12 mouse cellular contexts compared by ENCODE assay signal in the genomic region with DNA sequence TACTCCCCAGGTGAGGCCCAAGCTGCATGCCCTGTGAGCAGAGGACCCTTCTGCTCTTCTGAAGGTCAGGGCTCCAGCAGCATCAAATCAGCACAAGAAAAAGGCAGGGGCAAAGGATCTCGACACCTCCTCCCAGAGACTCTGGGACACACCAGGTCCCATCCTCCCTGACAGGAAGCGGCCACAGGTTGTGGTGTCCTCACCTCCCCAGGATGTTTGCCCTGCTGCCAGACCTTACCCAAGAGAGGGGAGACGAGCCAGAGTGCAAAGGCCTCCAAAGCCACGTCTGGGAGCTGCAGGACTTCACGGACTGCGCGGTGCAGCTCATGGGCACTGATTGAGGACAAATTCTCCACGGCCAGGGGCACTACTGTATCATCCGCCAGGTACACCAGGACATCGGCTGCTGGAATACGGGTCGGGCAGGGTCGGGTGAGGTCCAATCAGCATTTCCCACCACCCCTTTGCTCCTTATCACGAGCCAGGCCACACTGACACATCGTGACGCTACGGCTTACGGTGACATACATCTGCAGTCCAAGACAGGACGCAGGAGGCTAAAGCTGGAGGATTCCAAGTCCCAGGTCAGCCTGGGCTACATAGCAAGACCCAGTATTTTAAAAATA. TPM values are rescaled to one million over a fixed set of nuclear protein-coding genes. Genes with fewer than 3 reads are reported as not detected.
A peak's percentile ranks its signal among the peaks of the same experiment; 100 is the strongest.
DNase-seq lines count a peak whose midpoint lies in the region; ATAC-seq and TF ChIP-seq lines count a peak whose summit lies in the region.
"Had no signal": no experiment of that assay in that cellular context is flagged by ENCODE, and none has a peak within 500 bp of the region (broad histone marks: within the 10 kb centered on the region; RNA-seq: fewer than 3 reads in every experiment).

No protein-coding gene starts in this region.

- no peak for ATAC-seq in hindbrain, embryonic 12.5 days (ENCODE audit: low FRiP score)
- no peak for ATAC-seq in hindbrain, embryonic 16.5 days
- ATAC-seq in midbrain, embryonic 16.5 days, result no peak
- no peak for ATAC-seq in midbrain, embryonic 11.5 days (ENCODE audit: low FRiP score)
- ATAC-seq in limb, embryonic 12.5 days (ENCODE audit: insufficient number of reproducible peaks, insufficient read depth, low FRiP score, low TSS enrichment, low read depth), result no peak

- no peaks in the 10 kb centered on the region for H3K9me3 ChIP-seq in hindbrain, embryonic 12.5 days (replicated peaks)
- no peaks in the 10 kb centered on the region for H3K9me3 ChIP-seq in hindbrain, embryonic 16.5 days (ENCODE audit: control insufficient read depth, low read length)
- no peaks in the 10 kb centered on the region for H3K9me3 ChIP-seq in midbrain, embryonic 16.5 days (replicated peaks; ENCODE audit: control insufficient read depth, low read length, poor library complexity, severe bottlenecking)
- no peaks in the 10 kb centered on the region for H3K9me3 ChIP-seq in midbrain, embryonic 11.5 days (ENCODE audit: control insufficient read depth, low read length)
- no peaks in the 10 kb centered on the region for H3K9me3 ChIP-seq in limb, embryonic 12.5 days

- DNase-seq in midbrain, embryonic 11.5 days (ENCODE audit: low spot score, missing footprints), result no peak
- peak; percentile 39 for DNase-seq in thymus, postnatal 0 days (ENCODE audit: low spot score)
- no peak for DNase-seq in left cerebral cortex, postnatal 36 days (ENCODE audit: low spot score in 2 of 2)
- DNase-seq in cerebellum, adult 2 months, result no peak
- DNase-seq: adrenal gland, adult 8-10 months; cerebellum, adult 9-11 months; gastrocnemius, adult 2 months; right cerebral cortex, postnatal 25 days had no signal

- H3K27me3 ChIP-seq in hindbrain, embryonic 12.5 days, result no peaks in the 10 kb centered on the region
- H3K27me3 ChIP-seq in hindbrain, embryonic 16.5 days (replicated peaks; ENCODE audit: control insufficient read depth, insufficient read depth, low read length), result no peaks in the 10 kb centered on the region
- no peaks in the 10 kb centered on the region for H3K27me3 ChIP-seq in midbrain, embryonic 16.5 days (ENCODE audit: control insufficient read depth, insufficient read depth, low read depth, low read length)
- no peaks in the 10 kb centered on the region for H3K27me3 ChIP-seq in midbrain, embryonic 11.5 days (ENCODE audit: control insufficient read depth, insufficient read depth, low read length)
- no peaks in the 10 kb centered on the region for H3K27me3 ChIP-seq in limb, embryonic 12.5 days
- H3K27me3 ChIP-seq in cerebellum, adult 2 months (ENCODE audit: control insufficient read depth, insufficient read depth, low read length), result no peaks in the 10 kb centered on the region

- WGBS in hindbrain, embryonic 12.5 days, result 90% methylated on average over 19 of the region's 19 CpGs
- WGBS in hindbrain, embryonic 16.5 days, result 89% methylated on average over 19 of the region's 19 CpGs
- WGBS in midbrain, embryonic 16.5 days, result 93% methylated on average over 19 of the region's 19 CpGs
- WGBS in midbrain, embryonic 11.5 days, result 90% methylated on average over 19 of the region's 19 CpGs
- WGBS in limb, embryonic 12.5 days, result 85% methylated on average over 19 of the region's 19 CpGs
- WGBS in cerebellum, adult 2 months, result 85% methylated on average over 19 of the region's 19 CpGs

- no peak overlapping the region for H3K27ac ChIP-seq in hindbrain, embryonic 12.5 days
- H3K27ac ChIP-seq in hindbrain, embryonic 16.5 days (ENCODE audit: low read depth, low read length), result no peak overlapping the region
- no peak overlapping the region for H3K27ac ChIP-seq in midbrain, embryonic 16.5 days (ENCODE audit: low read length)
- H3K27ac ChIP-seq in midbrain, embryonic 11.5 days (ENCODE audit: low read depth, low read length), result no peak overlapping the region
- H3K27ac ChIP-seq in limb, embryonic 12.5 days, result no peak overlapping the region
- H3K27ac ChIP-seq in cerebellum, adult 2 months (ENCODE audit: insufficient read depth, low read length), result no peak overlapping the region

- TF ChIP-seq CTCF in cerebellum, adult 2 months (IDR thresholded peaks at IDR 0.05; ENCODE audit: borderline replicate concordance, insufficient read depth, low read depth, low read length), result no peak

- peaks cover 35% of the 10 kb centered on the region for H3K4me1 ChIP-seq in hindbrain, embryonic 12.5 days
- peaks cover 17% of the 10 kb centered on the region for H3K4me1 ChIP-seq in hindbrain, embryonic 16.5 days (ENCODE audit: control insufficient read depth, insufficient read depth, low read depth, low read length)
- peaks cover 14% of the 10 kb centered on the region for H3K4me1 ChIP-seq in midbrain, embryonic 16.5 days (ENCODE audit: control insufficient read depth, insufficient read depth, low read length)
- H3K4me1 ChIP-seq in midbrain, embryonic 11.5 days (ENCODE audit: control insufficient read depth, insufficient read depth, low read length), result peaks cover 19% of the 10 kb centered on the region
- H3K4me1 ChIP-seq in limb, embryonic 12.5 days (replicated peaks), result peaks cover 50% of the 10 kb centered on the region
- H3K4me1 ChIP-seq in cerebellum, adult 2 months (ENCODE audit: control insufficient read depth, insufficient read depth, low read length), result peaks cover 12% of the 10 kb centered on the region

- TF ChIP-seq POLR2A in cerebellum, adult 2 months (IDR thresholded peaks at IDR 0.05; ENCODE audit: borderline replicate concordance, insufficient read depth, low read length), result no peak

- peak overlapping the region; percentile 15; the same call in 1 of the 2 replicates for H3K9ac ChIP-seq in hindbrain, embryonic 12.5 days
- no peak overlapping the region for H3K9ac ChIP-seq in hindbrain, embryonic 16.5 days (ENCODE audit: low read depth, low read length)
- H3K9ac ChIP-seq in midbrain, embryonic 16.5 days (ENCODE audit: low read depth, low read length), result 0 out of 2 replicates have a peak overlapping the region, but pooled peaks have one; percentile 4
- no peak overlapping the region; the same call in 1 of the 2 replicates for H3K9ac ChIP-seq in midbrain, embryonic 11.5 days (ENCODE audit: low read length)
- 0 out of 2 replicates have a peak overlapping the region, but pooled peaks have one; percentile 23 for H3K9ac ChIP-seq in limb, embryonic 12.5 days (replicated peaks)

- H3K36me3 ChIP-seq in hindbrain, embryonic 12.5 days, result peaks cover 19% of the 10 kb centered on the region
- no peaks in the 10 kb centered on the region; the same call in 1 of the 2 replicates for H3K36me3 ChIP-seq in hindbrain, embryonic 16.5 days (ENCODE audit: control insufficient read depth, insufficient read depth, low read length)
- 0 out of 2 replicates have a peak, but pooled peaks cover 2% of the 10 kb centered on the region for H3K36me3 ChIP-seq in midbrain, embryonic 16.5 days (ENCODE audit: control insufficient read depth, insufficient read depth, low read length)
- peaks cover 5% of the 10 kb centered on the region; the same call in 1 of the 2 replicates for H3K36me3 ChIP-seq in midbrain, embryonic 11.5 days (ENCODE audit: control insufficient read depth, insufficient read depth, low read length)
- H3K36me3 ChIP-seq in limb, embryonic 12.5 days, result peaks cover 43% of the 10 kb centered on the region

- intact Hi-C loops in left cerebral cortex, postnatal 36 days (cut with DNase I), result loop anchor here (10.0 kb wide), 1 partner anchor 158 kb away; no protein-coding TSS in a partner anchor

- H3K4me3 ChIP-seq in hindbrain, embryonic 12.5 days, result no peak overlapping the region
- H3K4me3 ChIP-seq in hindbrain, embryonic 16.5 days (ENCODE audit: low read length), result no peak overlapping the region
- no peak overlapping the region for H3K4me3 ChIP-seq in midbrain, embryonic 16.5 days (ENCODE audit: low read depth, low read length)
- no peak overlapping the region for H3K4me3 ChIP-seq in midbrain, embryonic 11.5 days (ENCODE audit: low read depth, low read length)
- no peak overlapping the region for H3K4me3 ChIP-seq in limb, embryonic 12.5 days (replicated peaks)
- no peak overlapping the region for H3K4me3 ChIP-seq in cerebellum, adult 2 months (replicated peaks; ENCODE audit: insufficient read depth, low read depth, low read length)

- no peak overlapping the region for H3K4me2 ChIP-seq in hindbrain, embryonic 12.5 days (replicated peaks)
- no peak overlapping the region for H3K4me2 ChIP-seq in hindbrain, embryonic 16.5 days (ENCODE audit: low read length)
- no peak overlapping the region for H3K4me2 ChIP-seq in midbrain, embryonic 16.5 days (ENCODE audit: low read length)
- no peak overlapping the region for H3K4me2 ChIP-seq in midbrain, embryonic 11.5 days
- no peak overlapping the region for H3K4me2 ChIP-seq in limb, embryonic 12.5 days

RNA-seq across cellular contexts. Expression of gene Frmd8, which starts 2.0 kb away (rescaled TPM):
- polyA plus RNA-seq in hindbrain, embryonic 12.5 days (2016; fragmentation: Nextera tagmentation; extraction: Ambion mirVana), result 28.7 and 29.9 TPM in 2 replicates
- polyA plus RNA-seq in hindbrain, embryonic 16.5 days (2015; fragmentation: Nextera tagmentation; extraction: Ambion mirVana), result 18.1 and 20.1 TPM in 2 replicates
- 14.7 and 16.5 TPM in 2 replicates for polyA plus RNA-seq in midbrain, embryonic 16.5 days (2015; fragmentation: Nextera tagmentation; extraction: Ambion mirVana)
- polyA plus RNA-seq in midbrain, embryonic 11.5 days (2014; fragmentation: Nextera tagmentation; extraction: Ambion mirVana), result 11.5 and 14.0 TPM in 2 replicates
- polyA plus RNA-seq in limb, embryonic 12.5 days (2016; fragmentation: Nextera tagmentation; extraction: Ambion mirVana), result 37.2 and 41.4 TPM in 2 replicates
- 72.4 and 75.2 TPM in 2 replicates for polyA plus RNA-seq in thymus, postnatal 0 days (2015; fragmentation: Nextera tagmentation; extraction: Ambion mirVana)
- total RNA-seq in left cerebral cortex, postnatal 36 days (2021), result 10 to 100 TPM; 11.6 to 13.3 TPM
- 23.4 and 28.3 TPM in 2 replicates for polyA plus RNA-seq in cerebellum, adult 2 months (2012; rRNA removed)

RNA-seq across cellular contexts. Expression of gene Slc25a45, which starts 4.6 kb away (rescaled TPM):
- 2.0 and 2.2 TPM in 2 replicates for polyA plus RNA-seq in hindbrain, embryonic 12.5 days (2016; fragmentation: Nextera tagmentation; extraction: Ambion mirVana)
- polyA plus RNA-seq in hindbrain, embryonic 16.5 days (2015; fragmentation: Nextera tagmentation; extraction: Ambion mirVana), result 2.2 and 2.6 TPM in 2 replicates
- polyA plus RNA-seq in midbrain, embryonic 16.5 days (2015; fragmentation: Nextera tagmentation; extraction: Ambion mirVana), result 2.0 and 2.2 TPM in 2 replicates
- 1.1 and 1.8 TPM in 2 replicates for polyA plus RNA-seq in midbrain, embryonic 11.5 days (2014; fragmentation: Nextera tagmentation; extraction: Ambion mirVana)
- polyA plus RNA-seq in limb, embryonic 12.5 days (2016; fragmentation: Nextera tagmentation; extraction: Ambion mirVana), result 1.2 and 2.1 TPM in 2 replicates
- polyA plus RNA-seq in thymus, postnatal 0 days (2015; fragmentation: Nextera tagmentation; extraction: Ambion mirVana), result 11.4 and 14.6 TPM in 2 replicates
- 1 to 10 TPM; 3.0 to 4.1 TPM for total RNA-seq in left cerebral cortex, postnatal 36 days (2021)
- 4.3 and 5.0 TPM in 2 replicates for polyA plus RNA-seq in cerebellum, adult 2 months (2012; rRNA removed)

RNA-seq across cellular contexts. Expression of gene Tigd3, which starts 20.9 kb away (rescaled TPM):
- 11.0 and 11.3 TPM in 2 replicates for polyA plus RNA-seq in hindbrain, embryonic 12.5 days (2016; fragmentation: Nextera tagmentation; extraction: Ambion mirVana)
- polyA plus RNA-seq in hindbrain, embryonic 16.5 days (2015; fragmentation: Nextera tagmentation; extraction: Ambion mirVana), result 10.0 and 10.2 TPM in 2 replicates
- 13.4 and 14.6 TPM in 2 replicates for polyA plus RNA-seq in midbrain, embryonic 16.5 days (2015; fragmentation: Nextera tagmentation; extraction: Ambion mirVana)
- polyA plus RNA-seq in midbrain, embryonic 11.5 days (2014; fragmentation: Nextera tagmentation; extraction: Ambion mirVana), result 7.3 and 8.3 TPM in 2 replicates
- polyA plus RNA-seq in limb, embryonic 12.5 days (2016; fragmentation: Nextera tagmentation; extraction: Ambion mirVana), result 5.5 and 6.6 TPM in 2 replicates
- polyA plus RNA-seq in thymus, postnatal 0 days (2015; fragmentation: Nextera tagmentation; extraction: Ambion mirVana), result 3.3 and 4.1 TPM in 2 replicates
- 1 to 10 TPM; 4.3 to 4.5 TPM for total RNA-seq in left cerebral cortex, postnatal 36 days (2021)
- polyA plus RNA-seq in cerebellum, adult 2 months (2012; rRNA removed), result 5.1 and 5.6 TPM in 2 replicates

RNA-seq across cellular contexts. Expression of gene Dpf2, which starts 39.8 kb away (rescaled TPM):
- polyA plus RNA-seq in hindbrain, embryonic 12.5 days (2016; fragmentation: Nextera tagmentation; extraction: Ambion mirVana), result 161 and 177 TPM in 2 replicates
- polyA plus RNA-seq in hindbrain, embryonic 16.5 days (2015; fragmentation: Nextera tagmentation; extraction: Ambion mirVana), result 94.0 and 117 TPM in 2 replicates
- polyA plus RNA-seq in midbrain, embryonic 16.5 days (2015; fragmentation: Nextera tagmentation; extraction: Ambion mirVana), result 105 and 121 TPM in 2 replicates
- polyA plus RNA-seq in midbrain, embryonic 11.5 days (2014; fragmentation: Nextera tagmentation; extraction: Ambion mirVana), result 200 and 203 TPM in 2 replicates
- polyA plus RNA-seq in limb, embryonic 12.5 days (2016; fragmentation: Nextera tagmentation; extraction: Ambion mirVana), result 192 and 199 TPM in 2 replicates
- 104 and 116 TPM in 2 replicates for polyA plus RNA-seq in thymus, postnatal 0 days (2015; fragmentation: Nextera tagmentation; extraction: Ambion mirVana)
- 10 to 100 TPM; 77.5 to 96.5 TPM for total RNA-seq in left cerebral cortex, postnatal 36 days (2021)
- 136 and 141 TPM in 2 replicates for polyA plus RNA-seq in cerebellum, adult 2 months (2012; rRNA removed)

RNA-seq across cellular contexts. Expression of gene Cdc42ep2, which starts 51.6 kb away (rescaled TPM):
- polyA plus RNA-seq in hindbrain, embryonic 12.5 days (2016; fragmentation: Nextera tagmentation; extraction: Ambion mirVana), result 5.1 and 6.1 TPM in 2 replicates
- 22.2 and 23.4 TPM in 2 replicates for polyA plus RNA-seq in hindbrain, embryonic 16.5 days (2015; fragmentation: Nextera tagmentation; extraction: Ambion mirVana)
- 16.0 and 20.4 TPM in 2 replicates for polyA plus RNA-seq in midbrain, embryonic 16.5 days (2015; fragmentation: Nextera tagmentation; extraction: Ambion mirVana)
- 2.2 and 2.5 TPM in 2 replicates for polyA plus RNA-seq in midbrain, embryonic 11.5 days (2014; fragmentation: Nextera tagmentation; extraction: Ambion mirVana)
- polyA plus RNA-seq in limb, embryonic 12.5 days (2016; fragmentation: Nextera tagmentation; extraction: Ambion mirVana), result 2.7 and 3.0 TPM in 2 replicates
- 5.2 and 6.7 TPM in 2 replicates for polyA plus RNA-seq in thymus, postnatal 0 days (2015; fragmentation: Nextera tagmentation; extraction: Ambion mirVana)
- total RNA-seq in left cerebral cortex, postnatal 36 days (2021), result 1 to 10 TPM; 5.5 to 8.3 TPM
- 23.8 and 25.2 TPM in 2 replicates for polyA plus RNA-seq in cerebellum, adult 2 months (2012; rRNA removed)

Comparison
In these comparisons a context has a peak if more than half of its experiments do, and no peak if none do; other contexts are left out.
1. H3K9ac ChIP-seq: peak in hindbrain, embryonic 12.5 days (single experiment), midbrain, embryonic 16.5 days (single experiment) and limb, embryonic 12.5 days (single experiment); none in hindbrain, embryonic 16.5 days (single experiment) and midbrain, embryonic 11.5 days (single experiment).